Mouse (Mus musculus): ENCODE measurements around the gene Vasn. TPM values are rescaled to one million over a fixed set of nuclear protein-coding genes. Genes with fewer than 3 reads are reported as not detected.
A peak's percentile ranks its signal among the peaks of the same experiment; 100 is the strongest.

Gene Vasn
- polyA plus RNA-seq, 1 experiment from 2014 or later = 4.2 TPM

GRCm38 (mm10) chr16:4604293-4604837, 35.4 kb upstream of the Vasn start:
- peaks cover 15% of the 10 kb centered on the region; the same call in 1 of the 2 replicates for H3K4me1 ChIP-seq (ENCODE audit: control insufficient read depth, insufficient read depth, low read length)
- H3K27ac ChIP-seq (ENCODE audit: low read length) = no peak overlapping the region
- no peak overlapping the region for H3K9ac ChIP-seq (ENCODE audit: low read depth, low read length)
- H3K4me2 ChIP-seq (ENCODE audit: low read length) = no peak overlapping the region
- H3K27me3 ChIP-seq (ENCODE audit: control insufficient read depth, insufficient read depth, low read depth, low read length) = no peaks in the 10 kb centered on the region
- H3K36me3 ChIP-seq (ENCODE audit: control insufficient read depth, insufficient read depth, low read length) = no peaks in the 10 kb centered on the region
- 70% methylated on average over 11 of the region's 11 CpGs for WGBS
- H3K9me3 ChIP-seq (replicated peaks; ENCODE audit: control insufficient read depth, low read length, poor library complexity, severe bottlenecking) = no peaks in the 10 kb centered on the region
- ATAC-seq = no peak
- H3K4me3 ChIP-seq (ENCODE audit: low read depth, low read length) = no peak overlapping the region

GRCm38 (mm10) chr16:4605514-4606131, 34.1 kb upstream of the Vasn start:
- H3K36me3 ChIP-seq (ENCODE audit: control insufficient read depth, insufficient read depth, low read length) = no peaks in the 10 kb centered on the region
- no peak overlapping the region for H3K4me3 ChIP-seq (ENCODE audit: low read depth, low read length)
- peaks cover 15% of the 10 kb centered on the region; the same call in 1 of the 2 replicates for H3K4me1 ChIP-seq (ENCODE audit: control insufficient read depth, insufficient read depth, low read length)
- no peaks in the 10 kb centered on the region for H3K27me3 ChIP-seq (ENCODE audit: control insufficient read depth, insufficient read depth, low read depth, low read length)
- no peak overlapping the region for H3K4me2 ChIP-seq (ENCODE audit: low read length)
- no peak overlapping the region for H3K27ac ChIP-seq (ENCODE audit: low read length)
- no peaks in the 10 kb centered on the region for H3K9me3 ChIP-seq (replicated peaks; ENCODE audit: control insufficient read depth, low read length, poor library complexity, severe bottlenecking)
- no peak overlapping the region for H3K9ac ChIP-seq (ENCODE audit: low read depth, low read length)
- WGBS = 46% methylated on average over 13 of the region's 13 CpGs
- no peak for ATAC-seq

DNA sequence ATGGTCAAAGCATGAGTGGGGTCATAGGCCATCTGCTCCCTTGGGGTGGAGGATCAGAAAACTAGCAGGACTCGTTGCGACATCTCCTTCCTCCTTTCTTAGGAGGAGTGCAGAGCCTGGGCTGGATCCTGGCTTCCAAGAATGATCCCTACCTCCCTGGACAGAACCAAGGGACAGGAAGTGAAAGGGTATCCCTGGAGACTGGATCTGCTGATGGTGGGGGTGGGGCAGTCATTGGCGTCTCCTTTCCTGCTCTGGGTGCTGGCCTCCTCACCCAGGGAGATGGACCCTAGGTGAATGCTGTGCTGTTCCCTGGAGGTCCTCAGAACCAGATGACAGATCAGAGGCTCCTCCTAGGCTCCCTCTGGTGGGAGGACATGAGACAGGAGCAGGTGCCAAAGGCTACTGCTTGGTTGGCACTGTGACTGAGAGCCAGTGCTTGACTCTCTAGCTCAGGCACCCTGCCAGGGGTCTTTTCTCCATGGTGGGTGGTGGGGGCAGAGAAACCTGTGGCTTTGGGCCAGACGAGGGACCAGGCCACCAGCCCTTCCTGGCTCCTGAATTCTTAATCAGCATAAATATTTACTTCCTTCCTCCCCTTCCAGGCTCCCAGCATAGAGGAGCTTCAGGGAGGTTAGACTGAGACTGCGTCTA, 33.2 kb upstream of the Vasn start:
- Histone ChIP-seq H3K9me3 (replicated peaks; ENCODE audit: control insufficient read depth, low read length, poor library complexity, severe bottlenecking) (no peaks in the 10 kb centered on the region), H3K4me3 (ENCODE audit: low read depth, low read length) (no peak overlapping the region), H3K27me3 (ENCODE audit: control insufficient read depth, insufficient read depth, low read depth, low read length) (no peaks in the 10 kb centered on the region), H3K4me2 (ENCODE audit: low read length) (no peak overlapping the region), H3K9ac (ENCODE audit: low read depth, low read length) (no peak overlapping the region), H3K36me3 (ENCODE audit: control insufficient read depth, insufficient read depth, low read length) (peaks cover 3% of the 10 kb centered on the region), H3K4me1 (ENCODE audit: control insufficient read depth, insufficient read depth, low read length) (peaks cover 15% of the 10 kb centered on the region; the same call in 1 of the 2 replicates), H3K27ac (ENCODE audit: low read length) (0 out of 2 replicates have a peak overlapping the region, but pooled peaks have one; percentile 8)
- WGBS = 34% methylated on average over 5 of the region's 5 CpGs
- ATAC-seq = 0 out of 2 replicates have a peak, but pooled peaks have one; percentile 23

DNA sequence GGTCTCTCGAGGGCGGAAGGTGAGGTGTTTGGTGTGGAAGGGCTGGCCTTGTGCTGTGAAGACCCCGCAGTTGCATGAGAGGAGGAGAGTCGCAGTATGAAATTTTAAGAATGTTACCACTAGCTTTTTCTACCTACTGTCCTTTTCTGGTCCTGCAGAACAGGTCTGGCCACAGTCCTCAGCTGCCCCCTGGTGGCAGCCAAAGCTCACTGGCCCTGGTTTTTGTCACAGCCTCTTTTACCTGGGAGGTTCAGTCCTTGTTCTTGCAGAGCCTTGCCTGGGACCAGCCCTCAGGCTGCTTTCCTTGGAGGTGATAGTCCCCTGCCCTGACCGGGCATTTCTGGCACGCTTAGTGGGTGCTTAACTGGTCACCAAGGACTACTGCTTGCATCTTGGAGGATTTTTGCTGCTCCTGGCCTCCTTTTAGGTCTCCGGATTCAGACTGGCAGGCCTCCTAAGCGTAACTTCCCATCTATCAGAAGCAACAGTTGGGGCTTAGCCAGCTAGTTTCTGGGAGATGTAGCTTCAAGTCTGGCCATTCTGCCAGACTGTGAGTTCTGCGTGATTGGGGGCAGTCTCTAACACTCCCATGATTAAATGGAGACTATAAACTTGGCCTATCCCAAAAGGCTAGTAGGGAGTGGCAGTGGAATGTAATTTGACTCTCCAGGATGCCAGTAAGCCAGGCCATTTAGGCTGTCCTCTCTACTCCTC, 31.8 kb upstream of the Vasn start:
- H3K27ac ChIP-seq (ENCODE audit: low read length) = no peak overlapping the region
- peaks cover 12% of the 10 kb centered on the region; the same call in 1 of the 2 replicates for H3K4me1 ChIP-seq (ENCODE audit: control insufficient read depth, insufficient read depth, low read length)

GRCm38 (mm10) chr16:4608532-4609059, 31.1 kb upstream of the Vasn start:
- Histone ChIP-seq H3K27me3 (ENCODE audit: control insufficient read depth, insufficient read depth, low read depth, low read length) (no peaks in the 10 kb centered on the region), H3K4me1 (ENCODE audit: control insufficient read depth, insufficient read depth, low read length) (peaks cover 10% of the 10 kb centered on the region; the same call in 1 of the 2 replicates), H3K4me2 (ENCODE audit: low read length) (no peak overlapping the region), H3K9me3 (replicated peaks; ENCODE audit: control insufficient read depth, low read length, poor library complexity, severe bottlenecking) (no peaks in the 10 kb centered on the region), H3K27ac (ENCODE audit: low read length) (no peak overlapping the region), H3K36me3 (ENCODE audit: control insufficient read depth, insufficient read depth, low read length) (peaks cover 16% of the 10 kb centered on the region), H3K9ac (ENCODE audit: low read depth, low read length) (no peak overlapping the region), H3K4me3 (ENCODE audit: low read depth, low read length) (no peak overlapping the region)
- no peak for ATAC-seq
- WGBS = 85% methylated on average over 19 of the region's 19 CpGs

More for the DNA sequence above, 31.8 kb upstream of the Vasn start:
- Histone ChIP-seq H3K9me3 (replicated peaks; ENCODE audit: control insufficient read depth, low read length, poor library complexity, severe bottlenecking) (no peaks in the 10 kb centered on the region), H3K9ac (ENCODE audit: low read depth, low read length) (no peak overlapping the region), H3K4me2 (ENCODE audit: low read length) (no peak overlapping the region), H3K4me3 (ENCODE audit: low read depth, low read length) (no peak overlapping the region), H3K27me3 (ENCODE audit: control insufficient read depth, insufficient read depth, low read depth, low read length) (no peaks in the 10 kb centered on the region), H3K36me3 (ENCODE audit: control insufficient read depth, insufficient read depth, low read length) (peaks cover 10% of the 10 kb centered on the region)
- peak; percentile 27; the same call in 1 of the 2 replicates for ATAC-seq
- WGBS = 57% methylated on average over 9 of the region's 9 CpGs

DNA sequence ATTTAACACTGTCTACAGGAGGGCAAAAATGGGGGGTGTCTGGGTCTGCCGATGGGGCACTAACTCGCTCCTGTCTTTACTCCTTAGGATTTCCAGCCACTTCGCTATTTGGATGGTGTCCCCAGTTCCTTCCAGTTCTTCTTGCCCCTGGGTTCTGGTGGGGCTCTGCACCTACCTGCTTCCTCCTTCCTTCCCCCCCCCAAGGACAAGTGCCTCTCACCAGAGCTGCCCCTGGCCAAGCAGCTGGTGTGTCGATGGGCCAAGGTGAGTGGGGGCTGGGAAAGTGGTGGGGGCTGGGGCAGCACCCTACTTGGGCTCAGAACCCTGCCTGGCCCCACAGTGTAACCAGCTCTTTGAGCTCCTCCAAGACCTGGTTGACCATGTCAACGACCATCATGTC, 28.5 kb upstream of the Vasn start:
- Histone ChIP-seq H3K9me3 (replicated peaks; ENCODE audit: control insufficient read depth, low read length, poor library complexity, severe bottlenecking) (no peaks in the 10 kb centered on the region), H3K36me3 (ENCODE audit: control insufficient read depth, insufficient read depth, low read length) (peaks cover 27% of the 10 kb centered on the region), H3K27ac (ENCODE audit: low read length) (no peak overlapping the region), H3K27me3 (ENCODE audit: control insufficient read depth, insufficient read depth, low read depth, low read length) (no peaks in the 10 kb centered on the region), H3K4me3 (ENCODE audit: low read depth, low read length) (no peak overlapping the region), H3K9ac (ENCODE audit: low read depth, low read length) (no peak overlapping the region), H3K4me1 (ENCODE audit: control insufficient read depth, insufficient read depth, low read length) (peaks cover 4% of the 10 kb centered on the region; the same call in 1 of the 2 replicates), H3K4me2 (ENCODE audit: low read length) (no peak overlapping the region)
- no peak for ATAC-seq
- 98% methylated on average over 5 of the region's 5 CpGs for whole genome bisulfite sequencing

DNA sequence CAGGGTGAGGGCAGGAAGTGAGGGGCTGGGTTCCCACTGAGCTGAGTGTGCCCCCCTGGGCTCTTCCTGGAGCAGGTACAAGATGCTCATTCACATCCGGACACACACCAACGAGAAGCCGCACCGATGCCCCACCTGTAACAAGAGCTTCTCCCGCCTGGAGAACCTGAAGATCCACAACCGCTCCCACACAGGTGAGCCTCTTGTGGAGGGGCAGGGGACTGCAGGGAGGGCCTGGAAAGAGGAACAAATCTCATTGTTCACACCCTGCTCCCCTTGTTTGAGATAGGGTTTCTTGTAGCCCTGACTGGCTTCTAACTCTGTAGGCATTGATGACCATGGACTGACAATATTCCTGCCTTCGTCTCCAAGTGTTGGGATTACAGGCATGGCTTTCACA, 28.1 kb upstream of the Vasn start:
- Histone ChIP-seq H3K27me3 (ENCODE audit: control insufficient read depth, insufficient read depth, low read depth, low read length) (no peaks in the 10 kb centered on the region), H3K4me1 (ENCODE audit: control insufficient read depth, insufficient read depth, low read length) (no peaks in the 10 kb centered on the region; the same call in 1 of the 2 replicates), H3K9ac (ENCODE audit: low read depth, low read length) (no peak overlapping the region), H3K4me2 (ENCODE audit: low read length) (no peak overlapping the region), H3K9me3 (replicated peaks; ENCODE audit: control insufficient read depth, low read length, poor library complexity, severe bottlenecking) (no peaks in the 10 kb centered on the region), H3K4me3 (ENCODE audit: low read depth, low read length) (no peak overlapping the region), H3K27ac (ENCODE audit: low read length) (no peak overlapping the region), H3K36me3 (ENCODE audit: control insufficient read depth, insufficient read depth, low read length) (peaks cover 28% of the 10 kb centered on the region)
- 95% methylated on average over 7 of the region's 7 CpGs for WGBS
- ATAC-seq = no peak

DNA sequence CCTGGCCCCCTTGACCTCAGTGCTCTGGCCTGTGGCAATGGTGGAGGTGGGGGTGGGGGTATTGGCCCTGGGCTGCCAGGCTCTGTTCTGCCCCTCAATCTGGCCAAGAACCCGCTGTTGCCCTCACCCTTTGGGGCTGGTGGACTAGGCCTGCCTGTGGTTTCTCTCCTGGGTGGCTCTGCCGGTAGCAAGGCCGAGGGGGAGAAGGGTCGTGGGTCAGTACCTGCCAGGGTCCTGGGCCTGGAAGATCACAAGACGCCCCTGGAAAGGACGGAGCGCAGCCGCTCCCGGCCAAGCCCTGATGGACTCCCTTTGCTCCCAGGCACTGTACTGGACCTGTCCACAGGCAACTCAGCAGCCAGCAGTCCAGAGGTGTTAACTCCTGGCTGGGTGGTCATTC, 26.0 kb upstream of the Vasn start:
- no peaks in the 10 kb centered on the region for H3K9me3 ChIP-seq (replicated peaks; ENCODE audit: control insufficient read depth, low read length, poor library complexity, severe bottlenecking)
- H3K27ac ChIP-seq (ENCODE audit: low read length) = no peak overlapping the region
- no peak overlapping the region for H3K4me2 ChIP-seq (ENCODE audit: low read length)
- no peaks in the 10 kb centered on the region for H3K27me3 ChIP-seq (ENCODE audit: control insufficient read depth, insufficient read depth, low read depth, low read length)
- no peak for ATAC-seq
- H3K4me1 ChIP-seq (ENCODE audit: control insufficient read depth, insufficient read depth, low read length) = no peaks in the 10 kb centered on the region
- H3K9ac ChIP-seq (ENCODE audit: low read depth, low read length) = no peak overlapping the region
- WGBS = 95% methylated on average over 9 of the region's 9 CpGs
- H3K4me3 ChIP-seq (ENCODE audit: low read depth, low read length) = no peak overlapping the region
- H3K36me3 ChIP-seq (ENCODE audit: control insufficient read depth, insufficient read depth, low read length) = peaks cover 28% of the 10 kb centered on the region

Measured in midbrain, embryonic 16.5 days (tissue).